Mouse (Mus musculus): Measurements from ENCODE around the gene Gm42421. TPM values are rescaled to one million over a fixed set of nuclear protein-coding genes. Genes with fewer than 3 reads are reported as not detected.

Gene Gm42421
- total RNA-seq, 2 experiments from 2014 or later: 0.89 TPM; not detected in 1

DNA sequence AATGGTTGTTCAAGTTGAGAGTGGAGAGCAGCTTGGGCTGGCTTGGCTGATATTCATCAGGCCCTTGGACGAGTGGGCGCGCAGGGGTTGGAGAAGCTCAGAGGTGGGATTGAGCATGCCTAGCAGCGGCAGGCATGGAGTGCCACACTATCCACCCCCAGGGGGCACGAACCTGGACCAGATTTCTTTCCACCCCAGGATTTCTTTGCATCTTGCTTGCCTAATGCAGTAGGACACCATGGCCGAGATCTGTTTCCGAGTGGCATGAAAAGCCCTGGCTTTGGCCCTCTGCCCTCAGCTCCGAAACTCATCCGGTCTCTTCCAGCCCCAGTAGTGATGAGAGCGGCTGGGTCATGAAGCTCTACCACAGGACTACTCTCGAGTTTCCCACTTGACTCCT lies 5.4 kb downstream of the Gm42421 start:
- intact Hi-C loops (cut with DNase I): no loop called here
- DNase-seq: no peak

DNA sequence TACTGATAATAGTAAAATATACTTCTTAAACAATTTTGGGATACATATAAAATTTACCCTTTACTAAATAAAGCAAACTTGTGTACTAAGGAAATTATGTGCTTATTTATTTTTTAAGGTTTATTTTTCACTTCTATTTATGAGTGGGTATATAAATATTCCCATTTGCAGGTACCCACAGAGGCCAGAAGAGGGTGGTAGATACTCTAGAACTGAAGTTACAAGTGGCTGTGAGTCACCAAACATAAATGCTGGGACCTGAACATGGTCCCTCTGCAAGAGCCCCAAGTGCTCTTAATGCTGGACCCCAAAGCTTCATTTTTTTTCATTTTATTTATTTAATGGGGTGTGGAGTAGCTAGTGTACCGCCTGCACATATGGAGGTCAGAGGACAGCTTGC lies 5.9 kb downstream of the Gm42421 start:
- intact Hi-C loops (cut with DNase I): no loop called here
- no peak for DNase-seq

DNA sequence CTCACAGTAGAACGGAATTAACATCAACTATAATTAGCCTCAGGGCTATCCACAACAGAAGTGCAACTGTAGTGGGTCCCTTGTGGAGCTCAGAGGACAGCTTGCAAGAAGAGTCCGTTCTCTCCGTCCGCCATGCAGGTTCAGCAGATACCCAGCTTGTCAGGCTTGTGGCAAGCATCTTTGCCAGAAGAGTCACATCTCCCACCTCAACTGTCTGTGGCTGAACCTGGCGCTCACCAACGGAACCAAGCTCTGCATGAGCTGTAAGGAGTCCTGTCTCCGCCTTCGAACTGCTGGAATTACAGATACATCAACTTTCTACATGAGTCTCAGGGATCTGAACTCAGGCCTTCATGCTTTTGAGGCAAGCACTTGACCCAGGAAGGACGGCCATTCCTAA lies 8.2 kb downstream of the Gm42421 start:
- DNase-seq: no peak
- intact Hi-C loops (cut with DNase I): no loop called here

DNA sequence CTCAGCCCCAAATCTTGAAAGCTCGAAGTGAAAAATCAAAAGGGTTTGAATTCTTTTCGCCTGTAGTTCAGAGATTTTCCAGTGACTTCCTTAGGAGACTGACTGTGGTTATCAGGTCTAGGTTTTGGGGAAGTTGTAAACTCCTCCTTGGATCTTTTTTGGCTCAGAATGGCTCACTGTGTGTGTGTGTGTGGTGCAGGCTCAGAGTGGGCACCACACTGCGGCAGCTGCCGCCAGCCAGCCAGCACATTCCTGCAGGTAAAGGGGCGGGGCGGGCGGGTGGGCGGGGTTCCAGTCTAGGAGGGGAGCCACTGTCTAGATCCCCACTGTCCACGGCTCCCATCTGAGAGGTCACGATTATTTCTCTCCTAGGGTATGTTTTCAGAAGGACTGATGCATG lies 13.6 kb downstream of the Gm42421 start:
- intact Hi-C loops (cut with DNase I): no loop called here
- DNase-seq: no peak

DNA sequence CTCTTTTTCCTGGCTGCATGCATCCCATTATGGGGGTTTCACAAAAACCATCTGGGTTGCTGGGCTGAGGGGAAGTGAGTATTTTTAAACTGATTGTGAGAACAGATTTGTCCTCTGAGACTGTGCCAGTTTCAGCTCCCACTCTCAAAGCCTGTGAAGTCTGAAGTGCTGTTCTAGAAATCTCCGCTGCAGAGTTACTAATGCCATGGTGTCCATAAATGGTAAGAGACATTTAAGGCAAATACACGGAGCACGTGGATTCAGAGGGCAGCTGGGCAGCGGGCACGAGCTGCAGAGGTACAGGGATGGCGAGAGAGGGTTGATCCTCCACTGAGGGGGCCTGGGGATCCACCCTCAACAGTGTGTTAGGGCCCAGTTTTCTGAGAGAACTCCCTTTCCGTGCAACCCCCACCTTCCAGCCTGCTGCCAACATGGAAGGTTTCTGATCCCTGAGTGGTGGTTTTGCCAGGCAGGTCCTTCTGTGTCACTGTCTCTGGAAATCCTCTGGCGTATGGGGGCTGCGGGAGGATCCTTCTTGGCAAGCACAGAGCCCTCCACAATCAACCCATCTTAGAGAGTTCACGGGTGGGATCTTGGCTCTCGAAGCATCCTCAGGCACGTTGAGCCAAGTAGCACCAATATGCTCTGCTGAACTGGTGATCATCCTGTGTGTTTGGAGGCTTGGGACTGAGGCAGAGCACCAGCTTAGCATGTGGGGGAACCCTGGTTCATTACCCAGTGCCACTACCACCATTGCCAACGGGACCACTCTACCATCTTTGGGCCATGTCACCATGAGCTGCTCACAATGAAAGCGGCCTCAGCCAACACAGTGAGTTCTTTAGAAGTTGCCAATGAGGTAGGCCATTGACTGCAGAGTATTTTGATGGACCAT lies 15.5 kb downstream of the Gm42421 start:
- intact Hi-C loops (cut with DNase I): no loop called here
- no peak for DNase-seq

DNA sequence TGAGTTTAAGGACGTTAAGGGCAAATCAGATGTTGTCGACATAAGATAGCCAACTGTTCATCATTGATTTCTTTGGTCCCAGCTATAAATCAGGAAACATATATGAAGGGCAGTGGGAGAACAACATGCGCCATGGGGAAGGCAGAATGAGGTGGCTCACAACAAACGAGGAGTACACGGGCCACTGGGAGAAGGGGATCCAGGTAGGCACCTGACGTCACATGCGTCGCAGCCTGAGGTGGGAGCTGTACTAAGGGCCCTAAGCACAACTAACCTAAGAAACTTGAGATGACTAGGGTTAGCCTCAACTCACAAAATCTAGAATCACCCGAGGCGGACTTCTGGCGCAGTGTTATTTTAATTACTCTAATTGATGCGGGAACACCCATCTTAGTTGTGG lies 20.4 kb downstream of the Gm42421 start:
- intact Hi-C loops (cut with DNase I): no loop called here

DNA sequence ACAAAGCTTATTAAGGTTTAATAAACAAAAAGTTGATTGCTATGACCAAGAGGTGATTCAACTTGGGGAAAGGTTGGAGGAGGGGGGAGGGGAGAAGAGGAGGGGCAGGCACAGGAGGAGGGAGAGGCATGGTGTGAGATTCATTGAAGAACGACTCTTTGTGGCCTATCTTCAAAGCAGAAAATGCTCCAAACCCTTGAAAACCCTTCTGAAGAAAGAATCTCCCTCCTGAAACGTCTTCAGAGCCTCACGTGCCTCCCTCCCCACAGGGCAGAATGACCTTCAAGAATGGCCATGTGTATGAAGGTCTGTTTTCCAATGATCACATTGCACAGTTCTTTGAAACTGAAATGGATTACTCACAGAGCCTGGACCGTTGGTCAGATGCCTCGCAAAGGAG lies 22.0 kb downstream of the Gm42421 start:
- intact Hi-C loops (cut with DNase I): no loop called here

More for the DNA sequence above, 20.4 kb downstream of the Gm42421 start:
- DNase-seq: no peak

DNA sequence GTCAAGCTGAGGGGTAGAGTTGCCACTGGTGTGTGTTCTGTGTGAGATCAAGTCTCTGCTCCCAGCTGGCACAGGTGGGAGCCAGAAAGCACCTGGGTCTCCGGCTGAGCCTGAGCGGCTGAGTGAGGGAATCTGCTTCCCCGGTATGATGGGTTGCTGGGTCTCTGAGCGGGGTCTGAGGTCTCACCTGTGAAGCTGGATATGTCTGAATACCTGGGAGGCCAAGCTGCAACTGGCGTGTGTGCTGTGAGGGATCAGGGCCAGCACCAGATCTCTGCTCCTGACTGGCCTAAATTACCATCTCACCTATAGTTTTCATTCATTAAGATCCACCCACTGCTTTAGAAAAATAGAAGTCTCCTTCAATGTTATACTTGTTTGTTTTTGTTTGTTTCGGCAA lies 29.1 kb downstream of the Gm42421 start:
- no peak for DNase-seq
- intact Hi-C loops (cut with DNase I): no loop called here

More for the DNA sequence above, 22.0 kb downstream of the Gm42421 start:
- DNase-seq: no peak

DNA sequence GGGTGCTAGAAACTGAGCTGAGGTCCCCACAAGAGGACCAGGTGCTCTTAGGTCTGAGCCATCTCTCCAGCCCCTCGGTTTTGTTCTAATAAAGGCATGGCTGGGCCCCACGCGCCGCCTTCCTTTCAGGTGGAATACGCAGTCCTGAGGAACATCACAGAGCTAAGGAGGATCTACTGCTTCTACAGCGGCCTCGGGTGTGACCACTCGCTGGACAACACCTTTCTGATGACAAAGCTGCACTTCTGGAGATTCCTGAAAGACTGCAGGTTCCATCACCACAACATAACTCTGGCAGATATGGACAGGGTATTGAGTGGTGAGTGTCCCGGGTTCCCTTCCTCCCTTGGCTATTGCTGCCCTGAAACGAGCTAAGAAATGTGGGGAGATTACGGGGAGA lies 31.6 kb downstream of the Gm42421 start:
- intact Hi-C loops (cut with DNase I): no loop called here
- no peak for DNase-seq

DNA sequence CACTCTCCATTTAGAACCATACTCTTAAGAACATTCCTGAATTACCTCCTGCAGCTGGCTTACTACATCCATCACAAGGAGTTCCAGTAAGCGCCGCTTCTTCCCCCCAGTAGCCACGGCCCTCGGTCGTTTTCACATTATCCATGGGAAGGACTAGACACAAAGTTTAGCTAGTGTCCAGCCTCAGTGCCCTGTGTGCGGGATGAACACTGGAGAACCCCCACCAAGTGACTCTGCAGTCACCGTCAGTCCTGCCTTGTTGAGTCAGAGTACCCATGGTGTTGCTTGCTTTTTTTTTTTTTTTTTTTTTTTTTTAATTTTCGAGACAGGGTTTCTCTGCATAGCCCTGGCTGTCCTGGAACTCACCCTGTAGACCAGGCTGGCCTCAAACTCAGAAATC lies 33.2 kb downstream of the Gm42421 start:
- no peak for DNase-seq
- intact Hi-C loops (cut with DNase I): no loop called here

DNA sequence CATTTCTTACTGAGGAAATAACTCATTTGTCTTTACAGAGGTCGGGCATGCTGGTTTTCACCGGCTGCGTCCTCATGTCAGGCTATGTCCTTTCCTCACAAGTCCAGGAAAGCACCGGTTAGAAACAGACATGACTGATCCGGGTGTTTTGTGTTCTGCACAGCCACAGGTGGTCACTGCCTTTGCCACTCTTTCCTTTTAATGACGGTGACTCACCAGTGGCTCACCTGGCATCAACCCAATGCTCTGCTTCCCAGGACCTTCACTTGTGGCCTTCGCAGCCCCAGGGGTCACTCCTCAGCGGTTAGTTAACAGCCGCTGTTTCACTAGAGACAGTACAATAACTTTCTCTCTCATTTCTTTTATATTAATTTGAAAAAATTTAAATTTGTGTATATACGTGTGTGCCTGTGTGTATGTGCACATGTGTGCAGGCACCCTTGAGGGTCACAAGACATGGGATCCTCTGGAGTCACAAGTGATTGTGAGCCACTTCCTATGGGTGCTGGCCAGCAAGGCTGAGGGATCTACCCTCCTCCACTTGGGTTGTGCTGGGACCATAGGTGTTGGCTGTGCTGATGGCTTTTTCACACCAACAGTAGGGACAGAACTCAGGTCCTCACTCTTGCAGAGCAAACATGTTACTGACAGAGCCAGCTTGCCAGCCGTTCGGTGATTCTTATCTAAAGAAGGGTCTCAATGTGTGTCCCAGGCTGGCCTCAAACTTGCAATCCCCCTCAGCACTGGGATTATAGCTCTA lies 37.8 kb downstream of the Gm42421 start:
- intact Hi-C loops (cut with DNase I): no loop called here
- DNase-seq: no peak

DNA sequence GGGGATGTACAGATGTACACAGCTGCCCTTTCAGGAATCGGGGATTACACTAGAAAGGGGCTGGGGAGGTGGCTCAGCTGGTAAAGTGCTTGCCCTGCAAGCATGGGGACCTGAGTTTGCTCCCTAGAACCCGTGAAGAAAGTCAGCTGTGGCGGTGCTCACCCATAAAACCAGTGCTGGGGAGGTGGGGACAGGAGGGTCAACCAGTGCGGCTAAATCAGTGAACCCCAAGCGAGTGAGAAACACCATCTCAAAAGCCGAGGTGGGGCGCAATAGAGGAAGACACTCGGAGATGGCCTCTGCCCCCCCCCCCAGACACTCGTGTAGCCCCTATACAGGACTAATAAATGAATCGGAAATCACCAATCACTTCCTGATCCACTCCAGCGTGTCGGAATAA lies 38.7 kb downstream of the Gm42421 start:
- intact Hi-C loops (cut with DNase I): no loop called here
- no peak for DNase-seq

DNA sequence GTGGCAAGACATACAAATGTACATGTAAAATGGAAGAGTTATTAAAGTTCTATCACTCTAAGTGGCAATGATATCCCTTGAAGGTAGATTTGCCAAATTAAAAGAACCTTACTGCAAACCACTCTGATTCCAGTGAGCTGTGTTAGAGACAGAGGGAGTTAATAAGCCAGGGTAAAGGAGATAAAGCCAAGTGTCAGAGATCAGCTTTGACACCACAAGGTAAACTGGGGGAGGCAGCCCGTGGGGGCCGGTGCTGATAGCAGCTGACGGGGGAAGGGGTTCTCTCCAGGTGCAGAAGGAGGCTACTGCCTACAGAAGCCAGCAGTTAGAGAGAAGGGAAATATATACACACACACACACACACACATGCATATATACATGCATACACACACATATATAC lies 44.7 kb downstream of the Gm42421 start:
- no peak for DNase-seq
- intact Hi-C loops (cut with DNase I): no loop called here

DNA sequence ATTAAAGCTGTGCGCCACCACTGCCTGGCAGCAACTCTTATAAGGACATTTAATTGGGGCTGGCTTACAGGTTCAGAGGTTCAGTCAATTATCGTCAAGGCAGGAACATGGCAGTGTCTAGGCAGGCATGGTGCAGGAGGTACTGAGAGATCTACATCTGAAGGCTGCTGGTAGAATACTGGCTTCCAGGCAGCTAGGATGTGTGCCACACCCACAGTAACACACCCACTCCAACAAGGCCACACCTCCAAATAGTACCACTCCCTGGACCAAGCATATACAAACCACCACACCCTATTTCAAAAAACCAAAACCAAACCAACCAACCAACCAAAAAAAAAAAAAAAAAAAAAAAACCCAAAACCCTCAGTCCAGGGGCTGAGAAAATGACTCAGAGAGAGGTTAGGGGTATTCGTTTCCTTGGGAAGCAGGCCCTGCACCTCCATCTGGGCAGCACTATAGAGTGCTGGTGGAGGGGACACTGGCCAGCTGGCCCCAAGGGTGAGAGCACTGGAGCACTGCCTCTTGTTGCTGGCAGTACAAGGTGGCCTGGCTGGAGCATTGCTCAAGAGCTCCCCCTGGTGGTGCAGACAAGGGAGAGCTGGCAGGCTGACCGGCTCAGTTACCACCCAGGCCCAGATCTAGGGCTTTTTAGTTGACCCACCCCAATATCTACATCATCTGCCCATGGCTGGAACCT lies 47.1 kb downstream of the Gm42421 start:
- intact Hi-C loops (cut with DNase I): no loop called here
- peak; percentile 38 to 61 for DNase-seq

DNA sequence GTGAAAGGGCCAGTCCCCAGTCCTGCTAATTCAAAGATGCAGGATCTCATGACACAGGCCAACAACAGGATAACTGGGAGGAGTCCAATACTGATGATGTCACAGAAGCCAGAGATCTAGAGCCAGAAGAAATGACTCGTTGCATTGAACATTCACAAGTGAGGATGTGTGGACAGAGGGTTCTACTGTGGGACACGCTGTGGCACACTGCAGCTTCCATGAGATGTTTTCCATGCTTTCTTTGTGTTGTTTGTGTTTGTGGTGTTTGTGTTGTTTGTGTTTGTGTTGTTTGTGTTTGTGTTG lies 47.6 kb downstream of the Gm42421 start:
- DNase-seq: no peak
- intact Hi-C loops (cut with DNase I): no loop called here

DNA sequence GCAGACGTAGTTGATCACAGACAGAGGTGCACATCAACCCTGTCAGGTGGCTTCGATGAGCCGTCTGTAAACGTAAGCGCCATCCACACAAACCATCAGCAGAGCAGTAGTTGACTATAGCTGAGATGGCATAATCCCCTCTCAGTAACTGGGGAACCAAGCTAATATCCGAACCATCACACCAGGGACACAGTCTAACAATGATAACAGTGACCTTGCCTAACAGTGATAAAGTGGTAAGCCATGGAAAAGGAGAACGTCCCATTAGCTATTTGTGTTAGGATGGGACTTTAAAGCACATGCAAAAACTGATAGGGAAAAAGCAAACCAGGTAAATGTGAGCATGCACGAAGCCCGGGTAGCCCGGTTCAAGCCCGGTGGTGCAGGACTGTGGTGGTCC lies 48.3 kb downstream of the Gm42421 start:
- intact Hi-C loops (cut with DNase I): no loop called here

DNA sequence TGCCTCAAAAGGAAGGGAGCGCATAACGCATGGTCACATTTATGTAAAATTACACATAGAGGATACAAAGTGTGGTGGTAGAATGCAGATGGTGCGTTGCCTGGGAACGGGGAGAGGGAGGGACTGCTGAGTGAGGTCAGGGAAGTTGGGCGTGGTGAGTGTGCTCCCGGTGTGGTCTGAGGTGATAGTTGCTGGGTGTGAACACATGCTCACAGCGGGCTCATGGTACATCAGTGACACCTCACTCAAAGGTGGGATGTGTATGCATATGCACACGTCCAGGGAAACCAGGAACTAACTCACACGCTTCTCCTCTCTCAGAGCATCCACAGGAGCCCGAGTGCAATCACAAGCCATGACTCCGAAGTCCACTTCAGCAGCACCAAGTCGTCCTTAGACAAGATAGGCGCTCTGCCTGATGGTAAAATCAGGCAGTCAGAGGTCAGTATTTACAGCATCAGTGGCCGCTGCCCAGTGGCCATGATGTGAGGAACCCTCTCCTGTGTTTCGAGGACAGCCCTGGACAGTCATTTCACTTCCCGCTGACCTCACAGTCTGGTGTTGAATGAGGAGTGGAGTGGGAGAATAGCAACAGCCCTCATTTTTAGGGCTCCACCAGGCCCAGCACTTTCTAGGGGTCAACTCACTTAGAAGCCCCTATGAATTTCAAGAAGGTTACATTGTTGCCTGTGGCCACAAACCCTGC lies 48.9 kb downstream of the Gm42421 start:
- peak in 1 of 2 experiments; percentile 4 for DNase-seq
- intact Hi-C loops (cut with DNase I): no loop called here

More for the DNA sequence above, 48.3 kb downstream of the Gm42421 start:
- no peak for DNase-seq

DNA sequence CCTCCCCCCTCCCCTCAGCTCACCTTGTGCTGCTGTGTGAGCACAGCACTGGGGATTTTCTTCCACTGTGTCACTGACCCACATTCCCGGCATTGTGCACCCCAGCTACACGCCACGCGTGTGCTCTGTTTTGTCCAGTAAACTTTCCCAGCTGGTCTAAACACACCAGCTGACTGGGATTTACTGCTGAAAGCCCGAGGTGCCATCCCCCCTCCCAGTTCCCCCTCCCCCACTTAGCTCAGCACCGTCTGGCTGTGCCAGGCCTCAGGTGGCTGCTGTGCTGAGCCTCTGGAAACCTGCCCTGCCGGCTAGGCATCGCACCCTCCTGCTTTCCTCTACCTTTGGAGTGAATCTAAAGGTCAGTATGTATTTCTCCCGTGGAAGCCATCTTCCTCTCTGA lies 52.9 kb downstream of the Gm42421 start:
- no peak for DNase-seq
- intact Hi-C loops (cut with DNase I): no loop called here

DNA sequence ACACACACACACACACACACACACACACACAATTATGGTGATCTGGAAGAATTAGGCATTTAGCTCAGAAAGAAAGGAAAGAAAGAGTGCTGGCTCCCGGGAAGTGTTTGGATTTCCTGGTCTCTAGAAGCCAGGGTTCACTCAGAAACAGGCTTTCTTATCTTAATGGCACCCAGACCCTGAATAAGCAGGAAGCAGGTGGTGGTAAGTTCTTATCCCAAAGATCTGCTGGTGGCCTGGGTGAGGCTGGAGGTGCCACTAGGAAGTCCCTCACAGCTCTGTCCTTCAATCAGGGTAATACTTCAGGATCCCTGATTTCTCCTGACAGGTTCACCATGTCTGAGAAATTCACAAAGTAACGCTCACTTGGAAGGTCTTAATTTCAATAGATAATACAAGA lies 54.4 kb downstream of the Gm42421 start:
- intact Hi-C loops (cut with DNase I): no loop called here
- DNase-seq: no peak

DNA sequence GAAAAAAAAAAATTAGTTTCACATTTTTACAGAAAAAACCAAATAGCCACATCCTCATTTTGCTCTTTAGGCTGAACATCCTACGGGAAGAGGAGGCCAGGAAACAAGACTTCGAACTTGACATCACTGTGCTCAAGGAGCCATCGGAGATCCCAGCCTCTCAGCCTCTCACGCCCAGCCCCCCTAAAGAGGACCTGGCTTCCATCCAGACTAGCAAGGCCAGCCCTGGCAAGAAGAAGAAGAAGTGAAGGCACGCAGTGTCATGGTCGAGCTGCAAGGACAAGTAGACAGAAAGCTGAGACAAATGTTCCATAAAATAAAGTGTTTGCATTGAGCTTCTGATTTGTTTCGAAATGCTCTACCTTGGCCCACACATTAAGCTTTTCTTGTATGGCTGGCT lies 57.4 kb downstream of the Gm42421 start:
- DNase-seq: no peak
- intact Hi-C loops (cut with DNase I): no loop called here
